Comparison of ENCODE assay signal across 7 mouse cellular contexts in the genomic region with DNA sequence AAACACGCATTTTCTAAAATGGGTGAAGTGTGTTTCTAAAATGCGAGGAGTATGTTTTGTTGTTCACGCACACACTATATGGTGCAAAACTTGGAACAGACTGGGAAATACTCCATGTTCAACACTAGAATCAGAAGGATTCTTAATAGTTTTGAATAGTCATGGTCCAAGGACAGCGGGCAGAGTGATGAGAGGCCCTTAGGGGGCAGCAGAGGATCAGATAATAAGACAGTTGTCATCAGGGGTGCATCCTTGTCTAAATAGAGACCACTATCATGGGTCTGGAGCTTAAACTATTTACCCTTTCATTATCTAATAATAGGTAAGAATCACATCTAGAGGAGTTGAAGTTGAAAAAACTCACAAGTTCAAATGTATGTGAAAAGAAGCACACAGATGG.
A peak's percentile ranks its signal among the peaks of the same experiment; 100 is the strongest.
DNase-seq lines count a peak whose midpoint lies in the region.

No protein-coding gene starts in this region.

- peak; percentile 11 for DNase-seq in kidney, adult 9 months
- DNase-seq in kidney, adult 8-10 months, result no peak
- peak; percentile 7 for DNase-seq in right cerebral cortex, postnatal 4 days
- DNase-seq in right cerebral cortex, postnatal 10 days (ENCODE audit: low spot score in 2 of 2), result no peak
- DNase-seq in embryo, embryonic 9.5 days (ENCODE audit: extremely low spot score), result peak; percentile 19
- no peak for DNase-seq in spleen, adult 18-20 months
- DNase-seq in right cerebral cortex, adult 18-20 months, result no peak

Comparison
In these comparisons a context has a peak if more than half of its experiments do, and no peak if none do; other contexts are left out.
1. DNase-seq: peak in kidney, adult 9 months (single experiment), right cerebral cortex, postnatal 4 days (single experiment) and embryo, embryonic 9.5 days (single experiment); none in kidney, adult 8-10 months (0 of 2), right cerebral cortex, postnatal 10 days (0 of 2), spleen, adult 18-20 months (0 of 2) and right cerebral cortex, adult 18-20 months (single experiment).